Mouse (Mus musculus) lung, embryonic 14.5 days (tissue): ENCODE data around the gene Tmem115. TPM values are rescaled to one million over a fixed set of nuclear protein-coding genes. Genes with fewer than 3 reads are reported as not detected.
A peak's percentile ranks its signal among the peaks of the same experiment; 100 is the strongest.

ENCODE experiments used
- ATAC-seq: fragments of 200-750 bp; cut with Nextera tagmentation; 2 replicates; pipeline ENCODE4 v1.8.0; 2017; ENCODE audit warnings: mild to moderate bottlenecking, moderate TSS enrichment, moderate library complexity; ENCODE audit not compliant: insufficient read depth
- DNase-seq: peaks from one replicate; pipeline ENCODE4 v3.0.0-alpha.2; 2015
- H3K27ac ChIP-seq: fragments of 300-500 bp; sonication (generic); 2 replicates; pipeline ENCODE4 v1.5.1; 2014; ENCODE audit warnings: low read depth, mild to moderate bottlenecking, moderate library complexity
- H3K27me3 ChIP-seq: fragments of 300-500 bp; sonication (generic); 2 replicates; pipeline ENCODE4 v1.6.1; 2014; ENCODE audit warnings: low read length, control low read depth; ENCODE audit not compliant: insufficient read depth
- H3K36me3 ChIP-seq: fragments of 300-500 bp; sonication (generic); 2 replicates; pipeline ENCODE4 v1.6.1; 2014; ENCODE audit warnings: control low read depth; ENCODE audit not compliant: insufficient read depth
- H3K4me1 ChIP-seq: fragments of 300-500 bp; sonication (generic); 2 replicates; pipeline ENCODE4 v1.6.1; 2014; ENCODE audit warnings: antibody characterized with exemption, control low read depth; ENCODE audit not compliant: insufficient read depth
- H3K4me2 ChIP-seq: fragments of 300-500 bp; sonication (generic); 2 replicates; pipeline ENCODE4 v1.6.1; 2014; ENCODE audit warnings: mild to moderate bottlenecking
- H3K4me3 ChIP-seq: fragments of 300-500 bp; sonication (generic); 2 replicates; pipeline ENCODE4 v1.5.1; 2014; ENCODE audit warnings: low read depth, low read length
- H3K9ac ChIP-seq: fragments of 300-500 bp; sonication (generic); 2 replicates; pipeline ENCODE4 v1.6.1; 2014
- H3K9me3 ChIP-seq: fragments of 300-500 bp; sonication (generic); 2 replicates; pipeline ENCODE4 v1.6.1; 2016; ENCODE audit warnings: low read depth, low read length, control low read depth
- CTCF ChIP-seq: IDR thresholded peaks from 2 replicates; pipeline ENCODE4 v1.5.1; 2016; ENCODE audit warnings: antibody characterized with exemption, low read depth
- WGBS: fragments of 180-500 bp; shearing (Covaris S2); extraction: QIAGEN DNeasy Blood & Tissue Kit; methylation state at CpG from one replicate; pipeline ENCODE4 v1.1.7; 2014; 5-methylcytosine and 5-hydroxymethylcytosine counted together
- polyA plus RNA-seq: library from polyadenylated mRNA; unstranded; fragments of >200 nt; fragmentation: Nextera tagmentation; extraction: Ambion mirVana; gene quantifications from 2 replicates; pipeline ENCODE4 v1.2.1, GENCODE M21; 2014

Gene Tmem115
- polyA plus RNA-seq, 1 experiment from 2014 or later, result 45.3 TPM

DNA sequence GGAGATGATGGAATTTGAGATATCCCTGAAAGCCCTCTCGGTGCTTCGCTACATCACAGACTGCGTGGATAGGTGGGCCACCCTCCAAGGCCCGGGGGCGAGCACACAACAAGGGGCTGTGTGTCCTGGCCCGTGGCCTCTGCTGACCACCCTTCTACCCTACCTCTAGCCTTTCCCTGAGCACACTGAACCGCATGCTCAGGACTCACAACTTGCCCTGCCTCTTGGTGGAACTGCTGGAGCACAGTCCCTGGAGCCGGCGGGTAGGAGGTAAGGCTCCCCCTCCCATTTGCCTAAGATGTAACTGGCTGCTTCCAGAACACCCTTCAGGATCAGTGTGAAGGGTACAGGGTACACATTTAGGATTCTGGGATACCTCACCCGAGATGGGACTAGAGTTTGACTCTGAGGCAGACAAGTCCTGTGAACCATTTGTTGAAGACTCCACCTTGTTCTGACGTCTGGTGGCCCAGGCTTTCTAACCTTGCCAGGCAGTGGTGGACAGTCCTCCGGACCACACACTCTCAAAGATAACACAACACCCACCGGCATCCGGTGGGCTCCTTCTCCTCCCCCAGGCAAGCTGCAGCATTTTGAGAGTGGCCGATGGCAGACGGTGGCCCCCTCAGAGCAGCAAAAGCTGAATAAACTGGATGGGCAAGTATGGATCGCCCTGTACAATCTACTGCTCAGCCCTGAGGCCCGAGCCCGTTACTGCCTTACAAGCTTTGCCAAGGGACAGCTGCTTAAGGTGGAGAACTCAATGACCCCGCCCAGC is 15.7 kb downstream of the Tmem115 start:
- no peak for ATAC-seq
- Histone ChIP-seq H3K27me3 (no peaks in the 10 kb centered on the region), H3K27ac (no peak overlapping the region), H3K4me1 (peaks cover 29% of the 10 kb centered on the region), H3K4me2 (0 out of 2 replicates have a peak overlapping the region, but pooled peaks have one; percentile 10), H3K9me3 (no peaks in the 10 kb centered on the region), H3K36me3 (peaks cover 11% of the 10 kb centered on the region; the same call in 1 of the 2 replicates), H3K9ac (no peak overlapping the region), H3K4me3 (no peak overlapping the region)
- 64% methylated on average over 20 of the region's 20 CpGs for WGBS
- no peak for DNase-seq
- no peak for TF ChIP-seq CTCF

DNA sequence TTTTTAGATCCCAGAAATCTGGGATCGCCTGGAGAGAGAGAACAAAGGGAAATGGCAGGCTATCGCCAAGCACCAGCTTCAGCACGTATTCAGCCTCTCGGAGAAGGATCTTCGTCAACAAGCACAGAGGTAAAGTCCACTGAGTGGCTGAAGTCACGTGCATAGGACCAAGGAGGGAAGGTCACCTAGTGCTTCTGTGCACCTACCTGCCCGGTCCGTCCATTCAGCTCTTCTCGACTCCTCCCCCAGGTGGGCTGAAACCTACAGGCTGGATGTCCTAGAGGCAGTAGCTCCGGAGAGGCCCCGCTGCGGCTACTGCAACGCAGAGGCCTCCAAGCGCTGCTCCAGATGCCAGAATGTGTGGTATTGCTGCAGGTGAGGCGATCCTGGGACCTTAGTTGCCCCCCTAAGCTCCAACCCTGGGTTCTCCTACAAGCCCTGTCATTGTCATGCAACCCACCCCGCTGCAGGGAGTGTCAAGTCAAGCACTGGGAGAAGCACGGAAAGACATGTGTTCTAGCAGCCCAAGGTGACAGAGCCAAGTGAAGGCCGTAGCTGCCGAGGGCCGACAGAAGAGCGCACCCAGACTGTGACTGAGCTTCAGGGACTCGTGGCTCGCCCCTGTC is 16.9 kb downstream of the Tmem115 start:
- TF ChIP-seq CTCF, result no peak
- no peak for DNase-seq
- Histone ChIP-seq H3K27me3 (no peaks in the 10 kb centered on the region), H3K9ac (peak overlapping the region; percentile 75), H3K4me3 (peak overlapping the region; percentile 60), H3K9me3 (no peaks in the 10 kb centered on the region), H3K4me1 (peaks cover 29% of the 10 kb centered on the region), H3K36me3 (0 out of 2 replicates have a peak, but pooled peaks cover 3% of the 10 kb centered on the region), H3K27ac (no peak overlapping the region; the same call in 1 of the 2 replicates), H3K4me2 (peak overlapping the region; percentile 97)
- WGBS, result 30% methylated on average over 23 of the region's 23 CpGs
- no peak for ATAC-seq

DNA sequence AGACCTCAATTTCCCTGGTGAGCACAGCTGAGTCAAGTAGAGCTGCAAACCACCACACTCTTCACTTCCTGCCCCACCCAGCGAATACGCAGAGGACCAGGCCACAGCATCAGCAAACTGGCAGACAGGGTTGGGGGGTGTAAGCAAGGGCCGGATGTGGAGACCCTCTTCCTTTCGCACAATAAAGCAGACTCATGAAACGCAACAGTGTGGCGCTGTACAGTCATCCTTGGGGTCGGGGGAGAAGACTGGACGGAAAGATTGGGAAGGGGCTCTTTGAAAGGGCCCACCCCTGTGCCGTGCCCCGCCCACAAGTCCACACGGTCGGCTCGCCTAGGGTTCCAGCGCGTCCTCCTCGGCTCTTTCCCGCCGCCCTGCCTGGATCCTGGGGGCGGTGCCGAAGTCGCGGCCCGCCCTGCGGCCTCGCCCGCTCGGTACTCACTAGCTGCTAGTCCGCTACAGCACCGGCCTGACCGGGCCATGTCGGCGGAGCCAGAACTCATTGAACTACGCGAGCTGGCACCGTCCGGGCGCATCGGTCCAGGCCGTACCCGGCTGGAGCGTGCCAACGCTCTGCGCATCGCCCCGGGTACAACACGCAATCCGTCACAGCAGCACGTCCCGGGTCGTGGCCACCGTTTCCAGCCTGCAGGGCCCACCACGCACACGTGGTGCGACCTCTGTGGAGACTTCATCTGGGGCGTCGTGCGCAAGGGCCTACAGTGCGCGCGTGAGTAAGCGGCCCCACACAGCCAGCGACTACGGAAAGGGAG is 17.6 kb downstream of the Tmem115 start, which contains the start of gene Rassf1:
TSS of gene Rassf1 (plus strand) at position 439 of the 773 bp plus-strand sequence.
- Histone ChIP-seq H3K27me3 (no peaks in the 10 kb centered on the region), H3K36me3 (0 out of 2 replicates have a peak, but pooled peaks cover 2% of the 10 kb centered on the region), H3K27ac (peak within 1 kb of the TSS; percentile 82), H3K4me1 (peaks cover 32% of the 10 kb centered on the region), H3K4me3 (peak within 1 kb of the TSS; percentile 60), H3K9ac (peak within 1 kb of the TSS; percentile 75), H3K9me3 (no peaks in the 10 kb centered on the region), H3K4me2 (peak within 1 kb of the TSS; percentile 97)
- WGBS, result under 1% methylated on average over 63 of the region's 63 CpGs
- peak; percentile 89 for DNase-seq
- ATAC-seq, result peak; percentile 48
- TF ChIP-seq CTCF, result no peak

DNA sequence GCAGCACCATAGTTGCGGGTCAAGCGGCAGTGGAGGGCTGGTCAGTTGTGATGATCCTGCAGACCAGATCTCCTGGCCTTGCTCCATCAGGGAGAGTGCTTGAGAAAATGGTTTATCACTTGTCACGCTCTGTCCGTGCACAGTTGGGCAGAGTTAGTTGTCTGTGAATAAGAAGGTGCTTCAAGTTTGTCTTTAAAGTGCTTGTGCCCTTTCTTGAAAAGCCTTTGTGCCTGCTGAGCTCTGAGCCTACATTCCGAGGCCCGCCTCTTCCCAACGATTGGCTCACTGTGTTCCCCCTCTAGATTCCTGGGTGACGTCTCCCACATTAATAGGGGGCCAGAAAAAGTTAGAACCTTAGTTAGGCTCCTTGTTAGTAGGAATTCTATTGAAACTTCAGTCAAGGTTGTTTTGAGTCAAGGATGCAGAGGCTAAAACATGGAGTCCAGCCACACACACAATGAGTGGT is 18.2 kb downstream of the Tmem115 start:
- ATAC-seq (no peak), DNase-seq (peak; percentile 71)
- H3K36me3 ChIP-seq, result peaks cover 8% of the 10 kb centered on the region; the same call in 1 of the 2 replicates
- TF ChIP-seq CTCF, result no peak
- H3K9me3 ChIP-seq, result no peaks in the 10 kb centered on the region
- H3K4me3 ChIP-seq, result peak overlapping the region; percentile 60
- H3K27me3 ChIP-seq, result no peaks in the 10 kb centered on the region
- peaks cover 35% of the 10 kb centered on the region for H3K4me1 ChIP-seq
- H3K27ac ChIP-seq, result peak overlapping the region; percentile 82
- H3K4me2 ChIP-seq, result peak overlapping the region; percentile 97
- WGBS, result 4% methylated on average over 8 of the region's 8 CpGs
- peak overlapping the region; percentile 75 for H3K9ac ChIP-seq

DNA sequence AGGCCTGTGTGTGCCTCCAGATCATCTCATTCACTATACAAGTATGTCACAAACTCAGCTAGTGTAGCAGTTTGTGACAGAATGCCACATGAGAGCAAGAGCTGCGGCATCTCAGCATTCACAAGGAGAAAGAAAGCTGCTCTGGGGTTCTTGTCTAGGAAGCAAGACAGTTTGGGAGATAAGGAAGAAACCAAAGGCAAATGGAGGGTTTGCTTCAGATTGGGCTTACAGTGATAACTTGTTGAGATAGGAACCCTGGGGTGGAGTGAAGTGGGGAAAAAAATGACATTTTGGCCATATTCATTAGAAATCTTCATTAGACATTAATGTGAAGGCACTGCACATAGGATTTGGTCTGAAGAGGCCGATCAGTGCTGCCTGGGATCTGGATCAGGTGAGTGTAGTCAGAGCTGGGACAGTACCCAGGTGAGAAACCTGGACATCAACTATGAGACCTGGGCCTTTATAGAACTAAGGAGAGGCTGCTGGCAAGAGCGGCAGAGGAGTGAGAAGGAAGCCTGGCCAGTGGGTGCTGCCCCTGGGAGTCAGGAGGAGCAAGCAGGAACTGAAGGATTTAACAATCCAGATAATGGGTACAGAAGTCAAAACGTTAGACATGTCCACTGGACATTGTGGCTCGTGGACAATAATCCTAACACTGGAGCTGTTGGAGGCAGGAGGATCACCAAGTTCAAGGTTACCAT is 19.1 kb downstream of the Tmem115 start:
- Histone ChIP-seq H3K36me3 (peaks cover 17% of the 10 kb centered on the region), H3K4me1 (peaks cover 30% of the 10 kb centered on the region), H3K4me3 (peak overlapping the region; percentile 68), H3K9me3 (no peaks in the 10 kb centered on the region), H3K27me3 (no peaks in the 10 kb centered on the region), H3K4me2 (peak overlapping the region; percentile 97), H3K27ac (peak overlapping the region; percentile 26; the same call in 1 of the 2 replicates), H3K9ac (peak overlapping the region; percentile 75)
- no peak for DNase-seq
- TF ChIP-seq CTCF, result no peak
- ATAC-seq, result no peak
- 72% methylated on average over 5 of the region's 5 CpGs for WGBS

DNA sequence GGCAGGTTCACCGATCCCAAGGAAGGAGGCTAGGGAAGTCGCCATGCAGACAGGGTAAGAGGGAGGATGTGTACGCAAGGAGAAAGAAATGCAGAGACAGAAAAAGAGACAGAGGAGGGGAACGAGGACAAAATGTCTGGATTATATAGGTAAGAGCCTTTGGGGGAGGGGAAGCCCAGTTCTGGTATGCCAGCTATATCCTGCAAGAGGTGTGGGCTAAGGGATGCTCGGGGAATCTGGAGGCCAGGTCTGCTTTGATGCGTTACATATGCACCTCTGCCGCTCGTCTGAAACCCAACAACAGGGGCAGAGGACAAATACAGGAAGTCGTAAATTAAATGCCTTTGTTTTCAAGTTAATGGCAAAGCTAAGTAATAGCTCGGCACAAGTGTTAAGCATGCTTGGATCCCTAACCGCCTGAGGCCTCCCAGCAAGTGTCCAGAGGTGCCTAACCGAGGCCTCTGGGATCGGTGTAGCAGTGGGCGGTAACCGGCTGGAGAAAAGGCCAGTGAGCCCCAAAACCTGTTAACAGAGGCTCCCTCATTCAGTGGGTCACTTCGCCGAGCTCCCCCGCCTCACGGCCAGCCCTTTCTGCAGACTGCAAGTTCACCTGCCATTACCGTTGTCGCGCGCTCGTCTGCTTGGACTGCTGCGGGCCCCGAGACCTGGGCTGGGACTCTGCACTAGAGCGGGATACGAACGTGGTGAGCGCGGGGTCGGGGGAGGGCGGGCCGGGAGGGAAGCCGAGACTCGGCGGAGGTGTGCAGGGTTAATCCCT is 20.0 kb downstream of the Tmem115 start:
- Histone ChIP-seq H3K36me3 (peaks cover 26% of the 10 kb centered on the region), H3K9ac (peak overlapping the region; percentile 69), H3K9me3 (no peaks in the 10 kb centered on the region), H3K4me2 (peak overlapping the region; percentile 97), H3K27ac (peak overlapping the region; percentile 98), H3K27me3 (no peaks in the 10 kb centered on the region), H3K4me1 (peaks cover 30% of the 10 kb centered on the region), H3K4me3 (peak overlapping the region; percentile 68)
- ATAC-seq (peak; percentile 46), DNase-seq (no peak)
- no peak for TF ChIP-seq CTCF
- WGBS, result 5% methylated on average over 37 of the region's 37 CpGs
